Mouse (Mus musculus) forebrain, embryonic 11.5 days (tissue): Measurements from ENCODE around the gene Lrp8. TPM values are rescaled to one million over a fixed set of nuclear protein-coding genes. Genes with fewer than 3 reads are reported as not detected.

Experiments
- ATAC-seq: fragments of 200-750 bp; cut with Nextera tagmentation; replicated peaks from 2 replicates; pipeline ENCODE4 v1.8.0; 2017; ENCODE audit warnings: moderate TSS enrichment; ENCODE audit not compliant: low FRiP score
- DNase-seq: peaks from one replicate; pipeline ENCODE4 v3.0.0-alpha.2; 2017; ENCODE audit warnings: low spot score
- H3K27ac ChIP-seq: fragments of 300-500 bp; sonication (generic); 2 replicates; pipeline ENCODE4 v1.5.1; 2014; ENCODE audit warnings: low read depth, low read length
- H3K27me3 ChIP-seq: fragments of 300-500 bp; sonication (generic); 2 replicates; pipeline ENCODE4 v1.6.1; 2014; ENCODE audit warnings: mild to moderate bottlenecking, low read length, mixed read lengths; ENCODE audit not compliant: control insufficient read depth, insufficient read depth
- H3K36me3 ChIP-seq: fragments of 300-500 bp; sonication (generic); 2 replicates; pipeline ENCODE4 v1.6.1; 2014; ENCODE audit warnings: mild to moderate bottlenecking, low read length, moderate library complexity, mixed read lengths; ENCODE audit not compliant: control insufficient read depth, insufficient read depth
- H3K4me1 ChIP-seq: fragments of 300-500 bp; sonication (generic); replicated peaks from 2 replicates; pipeline ENCODE4 v1.6.1; 2014; ENCODE audit warnings: low read length, mixed read lengths; ENCODE audit not compliant: control insufficient read depth, insufficient read depth
- H3K4me2 ChIP-seq: fragments of 300-500 bp; sonication (generic); 2 replicates; pipeline ENCODE4 v1.6.1; 2014; ENCODE audit warnings: low read depth, mild to moderate bottlenecking, low read length, moderate library complexity, mixed read lengths; ENCODE audit not compliant: severe bottlenecking
- H3K4me3 ChIP-seq: fragments of 300-500 bp; sonication (generic); 2 replicates; pipeline ENCODE4 v1.5.1; 2014; ENCODE audit warnings: low read depth, low read length
- H3K9ac ChIP-seq: fragments of 300-500 bp; sonication (generic); 2 replicates; pipeline ENCODE4 v1.6.1; 2014; ENCODE audit warnings: low read length
- H3K9me3 ChIP-seq: fragments of 300-500 bp; sonication (generic); 2 replicates; pipeline ENCODE4 v1.6.1; 2016; ENCODE audit warnings: low read length, mixed read lengths; ENCODE audit not compliant: control insufficient read depth
- WGBS: fragments of 180-500 bp; shearing (Covaris S2); extraction: QIAGEN DNeasy Blood & Tissue Kit; methylation state at CpG from one replicate; pipeline ENCODE4 v1.1.7; 2014; 5-methylcytosine and 5-hydroxymethylcytosine counted together
- polyA plus RNA-seq: library from polyadenylated mRNA; unstranded; fragments of >200 nt; fragmentation: Nextera tagmentation; extraction: Ambion mirVana; gene quantifications from 2 replicates; pipeline ENCODE4 v1.2.1, GENCODE M21; 2014

Gene Lrp8
- polyA plus RNA-seq, 1 experiment from 2014 or later = 33.9 TPM

DNA sequence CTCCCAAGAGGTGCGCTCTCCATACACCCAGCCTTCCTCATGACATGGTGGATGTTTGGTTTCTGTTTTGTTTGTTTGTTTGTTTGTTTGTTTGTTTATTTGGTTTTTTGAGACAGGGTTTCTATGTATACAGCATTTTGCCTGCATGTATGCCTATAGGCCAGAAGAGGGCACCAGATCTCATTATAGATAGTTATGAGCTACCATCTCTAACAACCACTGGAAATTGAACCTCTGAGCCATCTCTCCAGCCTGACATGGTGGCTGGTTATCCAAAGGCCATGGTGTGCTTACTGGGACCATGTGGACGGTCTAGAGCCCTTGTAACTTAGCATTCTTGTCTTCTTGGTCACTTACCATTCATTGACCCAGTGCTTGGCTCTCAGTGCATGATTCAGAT, 90.6 kb downstream of the Lrp8 start:
- Histone ChIP-seq H3K4me1 (no peaks in the 10 kb centered on the region; the same call in 1 of the 2 replicates), H3K9ac (no peak overlapping the region), H3K9me3 (no peaks in the 10 kb centered on the region), H3K27me3 (no peaks in the 10 kb centered on the region), H3K27ac (no peak overlapping the region), H3K4me3 (no peak overlapping the region), H3K4me2 (no peak overlapping the region), H3K36me3 (no peaks in the 10 kb centered on the region)
- WGBS = 79% methylated on average over 2 of the region's 2 CpGs
- DNase-seq (no peak), ATAC-seq (no peak)

DNA sequence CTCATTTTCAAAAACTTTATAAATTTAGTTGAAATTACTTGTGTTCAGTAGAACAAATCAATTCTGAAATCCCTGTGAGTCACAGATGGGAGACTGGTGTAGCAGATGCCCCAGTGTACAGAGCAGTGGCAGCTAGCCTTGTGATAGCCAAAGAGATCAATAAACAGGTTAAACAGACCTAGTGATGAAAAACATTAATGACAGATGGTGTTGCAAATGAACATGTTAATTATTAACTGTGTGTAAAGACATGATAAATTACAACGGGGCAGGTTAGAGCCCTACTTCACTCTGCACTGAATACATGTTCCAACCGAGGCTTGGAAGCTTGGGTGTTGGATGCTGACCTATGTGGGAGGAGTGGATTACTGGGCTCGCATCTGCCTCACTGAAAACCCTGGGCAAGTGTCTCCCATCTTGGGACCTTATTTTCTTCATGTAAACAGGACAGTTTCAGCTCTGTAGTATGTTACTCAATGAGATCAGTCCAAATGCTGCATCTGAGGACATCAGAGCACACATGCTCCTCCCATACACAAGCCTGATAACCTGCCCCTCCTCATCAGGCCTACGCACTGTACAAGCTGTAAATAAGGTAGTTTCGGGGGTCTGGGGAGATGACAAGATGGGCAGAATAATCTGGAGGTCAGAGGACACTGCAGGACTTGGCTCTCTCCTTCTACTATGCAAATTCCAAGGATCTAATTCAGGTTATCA, 97.3 kb downstream of the Lrp8 start:
- no peak for ATAC-seq

DNA sequence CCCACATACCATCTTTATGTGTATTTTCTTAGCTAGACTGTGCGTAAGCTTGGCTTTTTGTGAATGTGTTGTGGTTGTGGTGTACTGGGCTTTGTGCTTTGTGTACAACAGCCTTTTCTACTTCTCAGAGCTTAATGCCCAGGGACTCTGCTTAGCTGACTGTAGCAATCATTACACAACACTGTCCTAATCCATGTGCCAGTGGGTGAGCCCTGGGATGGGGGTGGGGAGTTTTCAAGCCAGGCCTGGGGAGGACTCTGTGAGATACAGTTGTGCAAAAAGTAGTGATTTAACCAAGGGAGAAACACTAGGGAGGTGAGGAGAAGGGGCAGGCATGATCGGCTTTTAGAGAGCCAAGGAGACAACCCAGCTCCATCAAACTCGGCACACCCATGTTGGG, 98.1 kb downstream of the Lrp8 start:
- 85% methylated on average over 3 of the region's 3 CpGs for WGBS
- no peak overlapping the region for H3K27ac ChIP-seq
- ATAC-seq (no peak), DNase-seq (no peak)
- no peak overlapping the region for H3K9ac ChIP-seq
- H3K36me3 ChIP-seq = no peaks in the 10 kb centered on the region; the same call in 1 of the 2 replicates
- H3K27me3 ChIP-seq = no peaks in the 10 kb centered on the region
- H3K4me1 ChIP-seq = no peaks in the 10 kb centered on the region
- no peak overlapping the region for H3K4me3 ChIP-seq
- H3K9me3 ChIP-seq = no peaks in the 10 kb centered on the region
- no peak overlapping the region for H3K4me2 ChIP-seq

More for the DNA sequence above, 97.3 kb downstream of the Lrp8 start:
- no peaks in the 10 kb centered on the region for H3K9me3 ChIP-seq
- H3K4me2 ChIP-seq = no peak overlapping the region
- no peak for DNase-seq
- H3K27ac ChIP-seq = no peak overlapping the region
- WGBS = 90% methylated on average over 5 of the region's 5 CpGs
- no peak overlapping the region for H3K4me3 ChIP-seq
- H3K27me3 ChIP-seq = no peaks in the 10 kb centered on the region
- no peaks in the 10 kb centered on the region for H3K4me1 ChIP-seq
- no peak overlapping the region for H3K9ac ChIP-seq
- H3K36me3 ChIP-seq = no peaks in the 10 kb centered on the region; the same call in 1 of the 2 replicates

- 89% methylated on average over 10 of the region's 10 CpGs for WGBS
- Histone ChIP-seq H3K36me3 (peaks cover 3% of the 10 kb centered on the region; the same call in 1 of the 2 replicates), H3K4me1 (no peaks in the 10 kb centered on the region), H3K27me3 (no peaks in the 10 kb centered on the region), H3K9ac (no peak overlapping the region), H3K9me3 (no peaks in the 10 kb centered on the region), H3K4me2 (no peak overlapping the region), H3K4me3 (no peak overlapping the region), H3K27ac (no peak overlapping the region)
- no peak for ATAC-seq
- DNase-seq = no peak
These were observed 102.2 kb downstream of the Lrp8 start for GRCm38 (mm10) chr4:107904252-107904651.

DNA sequence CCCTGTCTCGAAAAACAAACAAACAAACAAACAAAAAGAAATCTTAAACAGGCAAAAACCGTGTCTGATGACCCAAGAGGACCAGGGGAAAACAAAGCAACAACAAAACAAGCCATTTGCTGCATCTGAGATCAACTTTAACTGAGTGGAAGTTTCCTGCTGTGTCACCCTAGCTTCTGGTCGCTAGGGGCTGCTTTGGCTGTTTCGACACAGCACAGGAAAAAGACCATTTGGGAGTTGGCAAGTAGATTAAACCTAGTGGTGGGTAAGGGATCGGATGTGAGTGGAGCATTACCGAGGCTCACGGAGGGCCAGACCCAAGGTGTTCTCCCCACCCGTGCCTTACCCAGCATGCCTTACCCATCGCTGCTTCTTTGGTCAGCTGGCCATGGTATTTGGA, 104.5 kb downstream of the Lrp8 start:
- 92% methylated on average over 9 of the region's 9 CpGs for WGBS
- DNase-seq (no peak), ATAC-seq (no peak)
- no peak overlapping the region for H3K4me3 ChIP-seq
- no peaks in the 10 kb centered on the region for H3K27me3 ChIP-seq
- no peak overlapping the region for H3K27ac ChIP-seq
- no peaks in the 10 kb centered on the region for H3K9me3 ChIP-seq
- H3K9ac ChIP-seq = no peak overlapping the region
- no peaks in the 10 kb centered on the region for H3K4me1 ChIP-seq
- H3K36me3 ChIP-seq = peaks cover 3% of the 10 kb centered on the region; the same call in 1 of the 2 replicates
- H3K4me2 ChIP-seq = no peak overlapping the region

- Histone ChIP-seq H3K4me2 (no peak overlapping the region), H3K9ac (no peak overlapping the region), H3K27ac (no peak overlapping the region), H3K9me3 (no peaks in the 10 kb centered on the region), H3K36me3 (peaks cover 3% of the 10 kb centered on the region; the same call in 1 of the 2 replicates), H3K27me3 (no peaks in the 10 kb centered on the region), H3K4me3 (no peak overlapping the region), H3K4me1 (no peaks in the 10 kb centered on the region)
- ATAC-seq = no peak
- DNase-seq = no peak
- 91% methylated on average over 4 of the region's 4 CpGs for WGBS
These were observed 108.0 kb downstream of the Lrp8 start for GRCm38 (mm10) chr4:107910020-107910419.

DNA sequence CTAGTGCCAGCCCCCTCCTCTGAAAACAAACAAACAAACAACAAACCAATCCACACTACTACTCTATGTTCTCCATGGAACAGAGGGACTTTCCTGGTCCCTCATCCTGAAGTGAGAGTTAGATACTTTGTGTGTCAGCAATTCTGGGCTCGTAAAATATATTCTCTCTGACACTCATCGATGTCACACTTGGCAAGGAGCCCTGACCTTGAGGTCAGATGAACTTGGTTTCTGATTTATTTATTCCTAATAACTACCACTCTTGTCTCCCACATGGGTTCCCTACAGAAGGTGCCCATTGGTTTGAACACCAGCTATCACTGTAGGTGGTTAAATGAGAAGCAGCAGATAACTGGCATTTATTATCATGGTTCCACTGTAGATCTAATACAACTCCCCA, 118.3 kb downstream of the Lrp8 start:
- Histone ChIP-seq H3K9ac (no peak overlapping the region), H3K27ac (no peak overlapping the region), H3K36me3 (no peaks in the 10 kb centered on the region), H3K27me3 (no peaks in the 10 kb centered on the region), H3K4me2 (no peak overlapping the region), H3K4me1 (peaks cover 8% of the 10 kb centered on the region; the same call in 1 of the 2 replicates), H3K4me3 (no peak overlapping the region), H3K9me3 (no peaks in the 10 kb centered on the region)
- ATAC-seq (no peak), DNase-seq (no peak)
- 88% methylated on average over 2 of the region's 2 CpGs for WGBS

DNA sequence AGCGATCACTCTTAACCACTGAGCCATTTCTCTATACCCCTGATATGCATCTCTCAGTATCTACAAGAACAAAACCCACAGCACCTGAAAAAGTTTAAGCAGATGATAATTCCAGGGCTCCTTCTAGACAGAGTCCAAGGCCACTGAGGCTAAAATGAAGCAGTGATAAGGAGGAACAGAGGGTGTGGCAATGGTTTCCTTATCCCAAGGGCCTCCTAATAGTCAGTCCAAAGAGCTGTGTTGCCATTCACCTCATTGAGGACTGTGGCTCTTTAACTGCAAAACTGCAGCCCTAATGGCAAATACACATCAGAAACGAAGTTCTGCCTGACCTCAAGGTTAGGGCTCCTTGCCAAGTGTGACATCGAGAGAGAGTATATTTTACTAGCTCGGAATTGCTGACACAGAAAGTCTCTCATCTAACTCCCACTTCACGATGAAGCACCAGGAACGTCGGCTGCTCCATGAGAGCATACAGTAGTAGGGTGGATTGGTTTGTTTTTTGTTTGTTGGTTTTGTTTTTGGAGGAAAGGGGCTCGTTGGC, 119.2 kb downstream of the Lrp8 start:
- 88% methylated on average over 8 of the region's 8 CpGs for WGBS
- Histone ChIP-seq H3K4me3 (no peak overlapping the region), H3K9ac (no peak overlapping the region), H3K4me1 (peaks cover 8% of the 10 kb centered on the region; the same call in 1 of the 2 replicates), H3K9me3 (no peaks in the 10 kb centered on the region), H3K4me2 (no peak overlapping the region), H3K27me3 (no peaks in the 10 kb centered on the region), H3K36me3 (no peaks in the 10 kb centered on the region), H3K27ac (no peak overlapping the region)
- ATAC-seq (no peak), DNase-seq (no peak)

GRCm38 (mm10) chr4:107921952-107922351, 119.9 kb downstream of the Lrp8 start:
- no peak overlapping the region for H3K4me3 ChIP-seq
- 68% methylated on average over 4 of the region's 4 CpGs for WGBS
- no peaks in the 10 kb centered on the region for H3K36me3 ChIP-seq
- no peak overlapping the region for H3K27ac ChIP-seq
- H3K27me3 ChIP-seq = no peaks in the 10 kb centered on the region
- no peak for DNase-seq
- H3K4me1 ChIP-seq = peaks cover 8% of the 10 kb centered on the region; the same call in 1 of the 2 replicates
- H3K9ac ChIP-seq = no peak overlapping the region
- no peak for ATAC-seq
- no peaks in the 10 kb centered on the region for H3K9me3 ChIP-seq
- H3K4me2 ChIP-seq = no peak overlapping the region
